Mouse (Mus musculus) hindbrain, embryonic 11.5 days (tissue): ENCODE measurements around the gene Nsd1. TPM values are rescaled to one million over a fixed set of nuclear protein-coding genes. Genes with fewer than 3 reads are reported as not detected.

ENCODE experiments used
- ATAC-seq: fragments of 200-750 bp; cut with Nextera tagmentation; 2 replicates; pipeline ENCODE4 v1.8.0; 2017; ENCODE audit warnings: mild to moderate bottlenecking, moderate TSS enrichment, moderate library complexity; ENCODE audit not compliant: low FRiP score
- DNase-seq: peaks from one replicate; pipeline ENCODE4 v3.0.0-alpha.2; 2015; ENCODE audit warnings: low spot score
- H3K27ac ChIP-seq: fragments of 300-500 bp; sonication (generic); 2 replicates; pipeline ENCODE4 v1.5.1; 2014; ENCODE audit warnings: mild to moderate bottlenecking, low read depth, low read length
- H3K27me3 ChIP-seq: fragments of 300-500 bp; sonication (generic); 2 replicates; pipeline ENCODE4 v1.6.1; 2014; ENCODE audit warnings: mild to moderate bottlenecking, low read length, moderate library complexity, mixed read lengths; ENCODE audit not compliant: control insufficient read depth, insufficient read depth
- H3K36me3 ChIP-seq: fragments of 300-500 bp; sonication (generic); 2 replicates; pipeline ENCODE4 v1.6.1; 2014; ENCODE audit warnings: mild to moderate bottlenecking, low read length, moderate library complexity, mixed read lengths; ENCODE audit not compliant: control insufficient read depth, insufficient read depth
- H3K4me1 ChIP-seq: fragments of 300-500 bp; sonication (generic); replicated peaks from 2 replicates; pipeline ENCODE4 v1.6.1; 2014; ENCODE audit warnings: low read length, mixed read lengths; ENCODE audit not compliant: control insufficient read depth, insufficient read depth
- H3K4me2 ChIP-seq: fragments of 300-500 bp; sonication (generic); replicated peaks from 2 replicates; pipeline ENCODE4 v1.6.1; 2014; ENCODE audit warnings: mild to moderate bottlenecking, low read depth, low read length
- H3K4me3 ChIP-seq: fragments of 300-500 bp; sonication (generic); 2 replicates; pipeline ENCODE4 v1.5.1; 2014; ENCODE audit warnings: low read depth, low read length
- H3K9ac ChIP-seq: fragments of 300-500 bp; sonication (generic); 2 replicates; pipeline ENCODE4 v1.6.1; 2014; ENCODE audit warnings: low read depth, low read length
- H3K9me3 ChIP-seq: fragments of 300-500 bp; sonication (generic); 2 replicates; pipeline ENCODE4 v1.6.1; 2016; ENCODE audit warnings: low read length; ENCODE audit not compliant: control insufficient read depth
- WGBS: fragments of 180-500 bp; shearing (Covaris S2); extraction: QIAGEN DNeasy Blood & Tissue Kit; methylation state at CpG from one replicate; pipeline ENCODE4 v1.1.7; 2014; 5-methylcytosine and 5-hydroxymethylcytosine counted together
- polyA plus RNA-seq: library from polyadenylated mRNA; unstranded; fragments of >200 nt; fragmentation: Nextera tagmentation; extraction: Ambion mirVana; gene quantifications from 2 replicates; pipeline ENCODE4 v1.2.1, GENCODE M21; 2014

The Nsd1 gene
- polyA plus RNA-seq, 1 experiment from 2014 or later: 108 TPM

- 51% methylated on average over 4 of the region's 4 CpGs for WGBS
- Histone ChIP-seq H3K9me3 (no peaks in the 10 kb centered on the region), H3K27ac (no peak overlapping the region), H3K27me3 (no peaks in the 10 kb centered on the region), H3K4me3 (no peak overlapping the region), H3K4me1 (peaks cover 11% of the 10 kb centered on the region), H3K4me2 (no peak overlapping the region), H3K9ac (no peak overlapping the region), H3K36me3 (peaks cover 8% of the 10 kb centered on the region)
- DNase-seq: no peak
- ATAC-seq: no peak
These were observed 117.6 kb downstream of the Nsd1 start for GRCm38 (mm10) chr13:55327169-55327568.

- H3K4me1 ChIP-seq: peaks cover 11% of the 10 kb centered on the region
- ATAC-seq: 0 out of 2 replicates have a peak, but pooled peaks have one; percentile 9
- no peak overlapping the region for H3K9ac ChIP-seq
- H3K27ac ChIP-seq: no peak overlapping the region
- H3K4me2 ChIP-seq: peak overlapping the region; percentile 93; the same call in 1 of the 2 replicates
- no peaks in the 10 kb centered on the region for H3K9me3 ChIP-seq
- DNase-seq: peak; percentile 84
- H3K36me3 ChIP-seq: peaks cover 8% of the 10 kb centered on the region
- 44% methylated on average over 8 of the region's 8 CpGs for WGBS
- H3K4me3 ChIP-seq: peak overlapping the region; percentile 63; the same call in 1 of the 2 replicates
- no peaks in the 10 kb centered on the region for H3K27me3 ChIP-seq
These were observed 118.1 kb downstream of the Nsd1 start for GRCm38 (mm10) chr13:55327633-55328032.

GRCm38 (mm10) chr13:55328171-55328570 is 118.6 kb downstream of the Nsd1 start:
- Histone ChIP-seq H3K4me3 (peak overlapping the region; percentile 63), H3K36me3 (peaks cover 8% of the 10 kb centered on the region), H3K4me2 (peak overlapping the region; percentile 93), H3K9me3 (no peaks in the 10 kb centered on the region), H3K9ac (no peak overlapping the region), H3K27ac (no peak overlapping the region), H3K27me3 (no peaks in the 10 kb centered on the region), H3K4me1 (peaks cover 9% of the 10 kb centered on the region)
- WGBS: 92% methylated on average over 6 of the region's 6 CpGs
- ATAC-seq (no peak), DNase-seq (no peak)

- H3K4me1 ChIP-seq: peaks cover 6% of the 10 kb centered on the region; the same call in 1 of the 2 replicates
- H3K27me3 ChIP-seq: no peaks in the 10 kb centered on the region
- no peak overlapping the region for H3K27ac ChIP-seq
- peak overlapping the region; percentile 74 for H3K9ac ChIP-seq
- no peak for ATAC-seq
- H3K4me2 ChIP-seq: peak overlapping the region; percentile 93
- H3K9me3 ChIP-seq: no peaks in the 10 kb centered on the region
- H3K4me3 ChIP-seq: peak overlapping the region; percentile 63
- H3K36me3 ChIP-seq: peaks cover 8% of the 10 kb centered on the region
- DNase-seq: no peak
- 71% methylated on average over 4 of the region's 4 CpGs for WGBS
These were observed 119.1 kb downstream of the Nsd1 start for GRCm38 (mm10) chr13:55328641-55329040.

GRCm38 (mm10) chr13:55329109-55329682 is 119.6 kb downstream of the Nsd1 start:
- no peaks in the 10 kb centered on the region for H3K27me3 ChIP-seq
- peaks cover 6% of the 10 kb centered on the region; the same call in 1 of the 2 replicates for H3K4me1 ChIP-seq
- 2% methylated on average over 28 of the region's 29 CpGs for WGBS
- H3K9ac ChIP-seq: peak overlapping the region; percentile 74
- H3K9me3 ChIP-seq: no peaks in the 10 kb centered on the region
- peak overlapping the region; percentile 88 for H3K27ac ChIP-seq
- ATAC-seq: peak; percentile 31; the same call in 1 of the 2 replicates
- H3K4me2 ChIP-seq: peak overlapping the region; percentile 93
- H3K4me3 ChIP-seq: peak overlapping the region; percentile 63
- DNase-seq: no peak
- peaks cover 8% of the 10 kb centered on the region for H3K36me3 ChIP-seq

GRCm38 (mm10) chr13:55329683-55330566 is 120.3 kb downstream of the Nsd1 start, which contains the start of gene Mxd3:
Gene Mxd3 (minus strand): TSS chr13:55329823.
- WGBS: under 1% methylated on average over 73 of the region's 82 CpGs
- DNase-seq: peak; percentile 91
- peak; percentile 87 for ATAC-seq

GRCm38 (mm10) chr13:55330567-55331400 is 121.2 kb downstream of the Nsd1 start:
- no peaks in the 10 kb centered on the region for H3K27me3 ChIP-seq
- peak overlapping the region; percentile 93 for H3K4me2 ChIP-seq
- WGBS: 44% methylated on average over 14 of the region's 14 CpGs
- no peaks in the 10 kb centered on the region for H3K9me3 ChIP-seq
- H3K27ac ChIP-seq: peak overlapping the region; percentile 88
- peak; percentile 55; the same call in 1 of the 2 replicates for ATAC-seq
- no peak for DNase-seq
- no peak overlapping the region; the same call in none of the 2 replicates for H3K9ac ChIP-seq
- H3K36me3 ChIP-seq: peaks cover 3% of the 10 kb centered on the region
- H3K4me1 ChIP-seq: peaks cover 6% of the 10 kb centered on the region; the same call in 1 of the 2 replicates
- peak overlapping the region; percentile 63 for H3K4me3 ChIP-seq

More at GRCm38 (mm10) chr13:55329683-55330566, 120.3 kb downstream of the Nsd1 start, which contains the start of gene Mxd3:
- Histone ChIP-seq H3K4me1 (peaks cover 6% of the 10 kb centered on the region; the same call in 1 of the 2 replicates), H3K4me2 (peak within 1 kb of the TSS; percentile 93), H3K27me3 (no peaks in the 10 kb centered on the region), H3K36me3 (peaks cover 8% of the 10 kb centered on the region), H3K4me3 (peak within 1 kb of the TSS; percentile 63), H3K9ac (peak within 1 kb of the TSS; percentile 74), H3K27ac (peak within 1 kb of the TSS; percentile 88), H3K9me3 (no peaks in the 10 kb centered on the region)

GRCm38 (mm10) chr13:55332331-55332730 is 122.7 kb downstream of the Nsd1 start:
- Histone ChIP-seq H3K4me1 (peaks cover 6% of the 10 kb centered on the region; the same call in 1 of the 2 replicates), H3K9ac (no peak overlapping the region), H3K27ac (no peak overlapping the region), H3K36me3 (no peaks in the 10 kb centered on the region), H3K9me3 (no peaks in the 10 kb centered on the region), H3K4me3 (no peak overlapping the region), H3K4me2 (no peak overlapping the region), H3K27me3 (no peaks in the 10 kb centered on the region)
- ATAC-seq (no peak), DNase-seq (no peak)
- WGBS: 83% methylated on average over 3 of the region's 3 CpGs
